Mouse (Mus musculus) limb, embryonic 14.5 days (tissue): ENCODE measurements at regions not wholly inside any gene's neighbourhood (a gene's known extent, or its start where the extent isn't known, plus 50 kb on each side); places are given as distances from the start of the nearest gene placed in this dataset.

Experiments
- ATAC-seq: fragments of 200-750 bp; cut with Nextera tagmentation; 2 replicates; pipeline ENCODE4 v1.8.0; 2017; ENCODE audit warnings: low read depth, moderate number of reproducible peaks, moderate TSS enrichment; ENCODE audit not compliant: low FRiP score
- DNase-seq: peaks from one replicate; pipeline ENCODE4 v3.0.0-alpha.2; 2015; ENCODE audit warnings: low spot score
- H3K27ac ChIP-seq: fragments of 300-500 bp; sonication (generic); replicated peaks from 2 replicates; pipeline ENCODE4 v1.5.1; 2014; ENCODE audit warnings: low read depth, mild to moderate bottlenecking, low read length, moderate library complexity, mixed read lengths
- H3K27me3 ChIP-seq: fragments of 300-500 bp; sonication (generic); 2 replicates; pipeline ENCODE4 v1.6.1; 2014; ENCODE audit warnings: low read length, mixed read lengths; ENCODE audit not compliant: control insufficient read depth, insufficient read depth
- H3K36me3 ChIP-seq: fragments of 300-500 bp; sonication (generic); 2 replicates; pipeline ENCODE4 v1.6.1; 2014; ENCODE audit warnings: mild to moderate bottlenecking, low read length, moderate library complexity, mixed read lengths; ENCODE audit not compliant: control insufficient read depth, insufficient read depth
- H3K4me1 ChIP-seq: fragments of 300-500 bp; sonication (generic); 2 replicates; pipeline ENCODE4 v1.6.1; 2014; ENCODE audit warnings: antibody characterized with exemption, low read length, mixed read lengths; ENCODE audit not compliant: control insufficient read depth, insufficient read depth
- H3K4me2 ChIP-seq: fragments of 300-500 bp; sonication (generic); replicated peaks from 2 replicates; pipeline ENCODE4 v1.6.1; 2014; ENCODE audit warnings: low read depth, mild to moderate bottlenecking, low read length, moderate library complexity; ENCODE audit not compliant: severe bottlenecking
- H3K4me3 ChIP-seq: fragments of 300-500 bp; sonication (generic); replicated peaks from 2 replicates; pipeline ENCODE4 v1.5.1; 2014; ENCODE audit warnings: low read length
- H3K9ac ChIP-seq: fragments of 300-500 bp; sonication (generic); 2 replicates; pipeline ENCODE4 v1.6.1; 2014; ENCODE audit warnings: mild to moderate bottlenecking, low read depth, low read length, moderate library complexity; ENCODE audit not compliant: severe bottlenecking
- H3K9me3 ChIP-seq: fragments of 300-500 bp; sonication (generic); 2 replicates; pipeline ENCODE4 v1.6.1; 2016; ENCODE audit warnings: low read length; ENCODE audit not compliant: control insufficient read depth
- POLR2A ChIP-seq: fragments of 200-500 bp; IDR thresholded peaks from 2 replicates; pipeline ENCODE4 v1.8.0; 2012; ENCODE audit warnings: inconsistent platforms, mild to moderate bottlenecking, moderate library complexity, borderline replicate concordance; ENCODE audit not compliant: insufficient read depth, insufficient read length; ENCODE audit errors: extremely low read depth
- WGBS: fragments of 180-500 bp; shearing (Covaris S2); extraction: QIAGEN DNeasy Blood & Tissue Kit; methylation state at CpG from one replicate; pipeline ENCODE4 v1.1.7; 2014; 5-methylcytosine and 5-hydroxymethylcytosine counted together

DNA sequence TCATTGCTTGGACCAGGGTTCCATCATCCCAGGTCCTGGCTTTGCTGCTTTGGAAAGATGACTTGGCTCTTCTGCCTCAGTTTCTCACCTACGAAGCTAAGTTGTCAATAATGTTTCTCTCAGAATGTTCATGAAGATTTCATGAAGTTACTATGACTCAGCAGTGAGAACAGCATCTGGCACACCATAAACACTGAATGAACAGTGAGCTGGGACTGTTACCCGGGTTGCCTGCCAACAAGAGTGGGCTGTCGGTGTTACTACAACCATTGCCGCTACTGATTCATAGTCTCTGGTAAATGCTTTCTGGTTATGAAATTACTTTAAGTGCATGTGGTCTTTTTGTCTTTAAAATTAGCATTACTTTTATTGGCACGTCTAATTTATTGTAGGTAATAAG, 352.0 kb upstream of the Shh start:
- H3K4me3 ChIP-seq, result no peak overlapping the region
- no peak for DNase-seq
- H3K36me3 ChIP-seq, result no peaks in the 10 kb centered on the region
- no peak overlapping the region for H3K4me2 ChIP-seq
- WGBS, result 82% methylated on average over 5 of the region's 5 CpGs
- H3K27me3 ChIP-seq, result no peaks in the 10 kb centered on the region
- H3K9me3 ChIP-seq, result no peaks in the 10 kb centered on the region
- no peak overlapping the region for H3K27ac ChIP-seq
- no peak overlapping the region for H3K9ac ChIP-seq
- H3K4me1 ChIP-seq, result no peaks in the 10 kb centered on the region
- no peak for ATAC-seq
- TF ChIP-seq POLR2A, result no peak

DNA sequence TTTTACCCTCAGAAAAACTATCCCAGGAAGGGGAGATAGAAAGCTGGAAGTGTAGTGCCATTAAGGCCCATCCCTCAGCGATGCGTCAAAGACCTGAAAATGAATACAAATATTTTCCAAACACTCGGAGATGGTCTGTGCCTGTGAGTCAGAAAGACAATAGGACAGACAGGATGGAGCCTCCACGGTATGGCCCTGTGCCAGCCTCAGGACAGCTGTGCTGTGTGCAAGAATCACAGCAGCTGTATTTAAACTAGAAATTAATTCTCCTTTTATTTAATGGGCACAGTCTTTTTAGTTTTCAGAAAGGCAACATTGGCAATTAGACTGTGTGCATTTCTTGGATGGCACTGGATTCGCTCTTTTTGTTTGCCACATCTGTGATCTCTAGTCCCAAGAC, 340.9 kb upstream of the Shh start:
- H3K4me1 ChIP-seq, result no peaks in the 10 kb centered on the region
- no peak overlapping the region for H3K27ac ChIP-seq
- no peaks in the 10 kb centered on the region for H3K9me3 ChIP-seq
- 81% methylated on average over 5 of the region's 5 CpGs for WGBS
- no peak overlapping the region for H3K4me2 ChIP-seq
- H3K9ac ChIP-seq, result no peak overlapping the region
- no peak overlapping the region for H3K4me3 ChIP-seq
- ATAC-seq (no peak), DNase-seq (no peak)
- TF ChIP-seq POLR2A, result no peak
- no peaks in the 10 kb centered on the region for H3K27me3 ChIP-seq
- H3K36me3 ChIP-seq, result no peaks in the 10 kb centered on the region

DNA sequence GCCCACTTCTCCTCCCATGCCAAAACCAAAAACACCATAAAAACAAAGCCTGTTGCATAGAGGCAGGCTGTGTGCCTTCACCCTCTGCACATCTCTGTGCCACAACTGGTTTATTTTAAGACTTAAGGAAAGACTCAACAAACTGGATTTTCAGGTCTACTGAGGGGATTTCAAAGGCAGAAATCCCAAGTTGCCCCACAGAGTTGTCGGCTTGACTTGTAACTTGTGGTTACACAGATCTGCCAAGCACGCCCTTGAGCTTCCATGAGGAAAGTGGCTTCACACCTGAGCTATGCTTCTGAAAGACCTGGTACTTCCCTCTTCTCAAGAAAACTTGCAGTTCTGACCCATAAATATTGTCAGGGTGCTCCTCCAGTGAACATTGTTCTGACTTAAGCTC, 332.4 kb upstream of the Shh start:
- Histone ChIP-seq H3K4me2 (no peak overlapping the region), H3K9me3 (no peaks in the 10 kb centered on the region), H3K4me3 (no peak overlapping the region), H3K4me1 (no peaks in the 10 kb centered on the region), H3K36me3 (no peaks in the 10 kb centered on the region), H3K27ac (no peak overlapping the region), H3K9ac (no peak overlapping the region), H3K27me3 (no peaks in the 10 kb centered on the region)
- TF ChIP-seq POLR2A, result no peak
- DNase-seq (peak; percentile 27), ATAC-seq (no peak)
- WGBS, result 87% methylated on average over 2 of the region's 2 CpGs

DNA sequence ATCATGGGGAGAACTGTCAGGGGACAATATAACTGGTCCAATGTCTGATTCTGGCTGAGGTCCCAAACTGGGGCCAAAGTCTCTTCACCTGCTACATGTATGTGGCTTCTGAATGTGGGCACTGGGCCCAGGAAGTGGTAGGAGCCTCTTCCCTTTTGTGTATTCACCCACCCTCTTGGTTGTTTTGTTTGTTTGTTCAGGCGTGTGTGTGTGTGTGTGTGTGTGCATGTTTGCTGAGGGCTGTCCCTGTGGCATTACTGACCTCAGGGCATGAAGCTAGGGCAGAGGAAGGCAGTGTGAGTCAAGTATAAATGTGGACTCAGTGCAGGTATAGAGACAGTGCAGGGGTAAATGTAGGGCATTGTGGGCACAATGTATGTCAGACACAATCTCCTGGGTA, 331.3 kb upstream of the Shh start:
- TF ChIP-seq POLR2A, result no peak
- WGBS, result 85% methylated on average over 1 of the region's 1 CpGs

DNA sequence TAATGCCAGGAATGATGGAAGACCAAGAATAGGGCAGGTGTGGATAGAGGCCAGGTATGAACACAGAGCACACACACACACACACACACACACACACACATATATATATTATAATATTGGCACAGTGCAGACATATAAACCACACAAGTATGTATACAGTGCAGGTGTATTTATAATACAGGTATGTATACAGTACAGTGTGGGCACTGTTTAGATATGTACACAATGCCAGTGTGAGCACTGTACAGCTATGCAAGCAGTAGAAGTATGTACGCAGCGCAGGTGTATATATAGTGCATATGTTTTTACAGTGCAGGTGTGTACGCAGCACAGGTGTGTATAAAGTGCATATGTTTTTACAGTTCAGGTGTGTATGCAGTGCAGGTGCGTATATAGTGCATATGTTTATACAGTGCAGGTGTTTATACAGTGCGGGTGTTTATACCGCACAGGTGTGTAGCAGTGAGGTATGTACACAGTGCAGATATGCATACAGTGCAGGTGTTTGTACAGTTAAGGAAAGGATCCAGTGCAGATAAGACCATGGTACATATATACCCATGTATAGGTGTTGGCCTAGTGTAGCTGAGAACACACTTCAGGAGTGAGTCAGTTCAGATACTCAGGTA, 328.2 kb upstream of the Shh start:
- Histone ChIP-seq H3K4me3 (no peak overlapping the region), H3K36me3 (no peaks in the 10 kb centered on the region), H3K9ac (no peak overlapping the region), H3K27ac (no peak overlapping the region), H3K4me1 (no peaks in the 10 kb centered on the region), H3K9me3 (no peaks in the 10 kb centered on the region), H3K4me2 (no peak overlapping the region), H3K27me3 (no peaks in the 10 kb centered on the region)
- DNase-seq, result no peak
- TF ChIP-seq POLR2A, result no peak
- WGBS, result 96% methylated on average over 6 of the region's 6 CpGs
- no peak for ATAC-seq

More for the DNA sequence above, 331.3 kb upstream of the Shh start:
- Histone ChIP-seq H3K36me3 (no peaks in the 10 kb centered on the region), H3K27ac (no peak overlapping the region), H3K9me3 (no peaks in the 10 kb centered on the region), H3K9ac (no peak overlapping the region), H3K4me2 (no peak overlapping the region), H3K4me1 (no peaks in the 10 kb centered on the region), H3K27me3 (no peaks in the 10 kb centered on the region), H3K4me3 (no peak overlapping the region)
- ATAC-seq, result no peak
- no peak for DNase-seq

DNA sequence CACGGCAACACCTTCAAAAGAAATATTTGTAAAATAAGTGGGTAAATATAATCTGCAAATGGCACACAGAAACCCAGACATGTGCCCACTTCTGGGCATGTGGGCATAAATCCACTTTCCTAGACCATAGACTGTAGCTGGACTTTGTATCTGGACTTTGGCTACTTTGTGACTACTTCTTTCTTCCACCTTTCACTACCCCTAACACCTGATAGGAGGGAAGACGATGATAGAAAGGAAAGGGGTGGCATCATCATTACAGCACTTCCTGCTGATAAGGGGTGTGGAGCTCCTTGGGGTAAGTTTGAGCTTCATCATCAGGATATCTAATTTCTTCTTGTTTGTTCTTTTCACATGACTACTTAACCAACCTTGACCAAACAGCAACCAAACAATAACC, 326.7 kb upstream of the Shh start:
- Histone ChIP-seq H3K4me2 (no peak overlapping the region), H3K9ac (no peak overlapping the region), H3K4me1 (no peaks in the 10 kb centered on the region), H3K27ac (no peak overlapping the region), H3K36me3 (no peaks in the 10 kb centered on the region), H3K9me3 (no peaks in the 10 kb centered on the region), H3K27me3 (no peaks in the 10 kb centered on the region), H3K4me3 (no peak overlapping the region)
- no peak for ATAC-seq
- no peak for DNase-seq
- TF ChIP-seq POLR2A, result no peak
- WGBS, result 88% methylated on average over 2 of the region's 2 CpGs
